Mouse (Mus musculus) ES-E14 (cell line): ENCODE results near the gene Kdm4b. TPM values are rescaled to one million over a fixed set of nuclear protein-coding genes. Genes with fewer than 3 reads are reported as not detected.

ENCODE experiments used
- DNase-seq: peaks from one replicate; pipeline ENCODE4 v3.0.0-alpha.2; 2013; ENCODE audit warnings: low read depth, low spot score
- H3K27ac ChIP-seq: 2 replicates; pipeline ENCODE4 v1.5.1; 2012; ENCODE audit warnings: low read depth, mild to moderate bottlenecking, low read length, moderate library complexity, mixed read lengths; ENCODE audit not compliant: poor library complexity, insufficient read depth, severe bottlenecking
- H3K36me3 ChIP-seq: 2 replicates; pipeline ENCODE4 v1.6.1; 2012; ENCODE audit warnings: mild to moderate bottlenecking, low read length, moderate library complexity, mixed read lengths; ENCODE audit not compliant: control insufficient read depth, poor library complexity, insufficient read depth, severe bottlenecking
- H3K4me1 ChIP-seq, 2 experiments: fragments of 150-350 bp in 1 of 2; sonication (generic) in 1 of 2; 2 replicates each; pipeline ENCODE4 v1.6.1; 2012; ENCODE audit warnings: low read length in 2 of 2, mild to moderate bottlenecking in 1 of 2, mixed read lengths in 1 of 2; ENCODE audit not compliant: control insufficient read depth in 2 of 2, insufficient read depth in 2 of 2, poor library complexity in 1 of 2
- H3K4me3 ChIP-seq, 2 experiments: fragments of 150-350 bp in 1 of 2; sonication (generic) in 1 of 2; 2 replicates each; pipeline ENCODE4 v1.5.1; 2012; ENCODE audit warnings: low read length in 2 of 2, low read depth in 1 of 2, mild to moderate bottlenecking in 1 of 2, mixed read lengths in 1 of 2; ENCODE audit not compliant: insufficient read depth in 1 of 2, poor library complexity in 1 of 2, severe bottlenecking in 1 of 2
- H3K9ac ChIP-seq: 2 replicates; pipeline ENCODE4 v1.6.1; 2012; ENCODE audit warnings: low read depth, mild to moderate bottlenecking, low read length, mixed read lengths; ENCODE audit not compliant: poor library complexity, insufficient read depth, severe bottlenecking
- H3K9me3 ChIP-seq: fragments of 150-350 bp; sonication (generic); 2 replicates; pipeline ENCODE4 v1.6.1; 2012; ENCODE audit warnings: low read depth, mild to moderate bottlenecking, low read length; ENCODE audit not compliant: control insufficient read depth, insufficient read depth
- CHD2 ChIP-seq: IDR thresholded peaks from 2 replicates; pipeline ENCODE4 v1.6.1; 2014; ENCODE audit warnings: mild to moderate bottlenecking, low read depth, low read length, inconsistent platforms
- HCFC1 ChIP-seq: IDR thresholded peaks from 2 replicates; pipeline ENCODE4 v1.6.1; 2012; ENCODE audit warnings: low read length, inconsistent platforms, borderline replicate concordance; ENCODE audit not compliant: insufficient read depth
- MAFK ChIP-seq: IDR thresholded peaks from 2 replicates; pipeline ENCODE4 v1.6.1; 2014; ENCODE audit warnings: mild to moderate bottlenecking, low read depth, low read length, inconsistent platforms; ENCODE audit not compliant: insufficient read depth
- ZC3H11A ChIP-seq: IDR thresholded peaks from 2 replicates; pipeline ENCODE4 v1.6.1; 2012; ENCODE audit warnings: low read depth, mild to moderate bottlenecking, inconsistent platforms, low read length, borderline replicate concordance
- ZNF384 ChIP-seq: IDR thresholded peaks from 2 replicates; pipeline ENCODE4 v1.6.1; 2012; ENCODE audit warnings: low read depth, low read length, inconsistent platforms
- in situ Hi-C, 2 experiments: fragments of 600-800 bp; cut with MboI; formaldehyde crosslinking; loops; one replicate each; pipeline ENCODE4 v1.15.1; 2025; ENCODE audit warnings: low sequenced_read_pairs in 2 of 2, inconsistent platforms in 1 of 2; ENCODE audit not compliant: unreplicated experiment in 2 of 2
- total RNA-seq: library from RNA; depleted of rRNA; stranded (reverse); fragments of 300-350 nt; gene quantifications from 2 replicates; pipeline ENCODE4 v1.2.3, GENCODE M21; 2012

Gene Kdm4b
- total RNA-seq, 1 experiment, result 21.1 TPM

DNA sequence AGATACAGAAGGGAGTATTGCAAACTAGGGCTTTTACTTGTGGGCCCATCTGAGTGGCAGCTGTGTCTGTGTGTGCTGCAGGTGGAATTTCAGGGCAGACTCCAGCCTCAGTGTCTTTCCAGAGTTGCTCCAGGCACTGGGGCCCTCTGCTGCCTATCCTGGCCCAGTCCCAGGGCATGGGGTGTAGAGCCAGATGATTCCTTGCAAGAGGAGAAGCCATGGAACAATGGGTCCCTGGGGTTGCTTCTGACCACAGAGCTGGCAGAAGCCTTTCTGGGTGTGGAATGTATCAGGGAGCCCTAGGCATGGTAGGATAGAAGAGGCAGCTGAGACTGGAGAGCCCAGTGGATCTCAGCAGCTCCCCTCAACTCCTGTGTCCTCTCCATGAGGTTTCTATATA lies 5.4 kb downstream of the Kdm4b start:
- H3K27ac ChIP-seq, result no peak overlapping the region
- peaks cover 1 to 8% of the 10 kb centered on the region in 2 experiments; a peak in 2 of 4 replicates for H3K4me1 ChIP-seq
- H3K4me3 ChIP-seq, result no peak overlapping the region
- DNase-seq, result no peak
- no peaks in the 10 kb centered on the region for H3K36me3 ChIP-seq
- H3K9ac ChIP-seq, result no peak overlapping the region
- in situ Hi-C loops, result no loop called here
- TF ChIP-seq ZC3H11A (no peak), MAFK (no peak), ZNF384 (no peak), CHD2 (no peak)
- H3K9me3 ChIP-seq, result no peaks in the 10 kb centered on the region

DNA sequence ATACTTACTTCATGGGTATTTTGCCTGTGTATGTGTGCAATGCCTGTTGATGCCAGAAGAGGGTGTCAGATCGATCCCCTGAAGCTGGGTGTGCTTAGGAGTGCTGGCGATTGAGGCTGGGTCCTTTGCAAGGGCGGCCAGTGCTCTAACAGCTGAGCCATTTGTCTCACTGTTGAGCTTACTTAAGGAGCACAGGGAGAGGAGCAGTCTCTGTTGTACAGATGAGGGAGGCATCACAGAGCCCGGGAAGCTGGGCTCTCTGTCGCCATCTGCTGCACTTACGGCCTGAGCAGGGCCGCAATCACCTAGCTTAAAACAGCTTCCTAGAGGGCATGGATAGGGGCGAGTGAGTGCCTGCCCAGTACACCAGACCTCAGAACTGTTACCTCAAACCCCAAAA lies 7.1 kb downstream of the Kdm4b start:
- in situ Hi-C loops, result no loop called here
- Histone ChIP-seq H3K9ac (no peak overlapping the region), H3K9me3 (no peaks in the 10 kb centered on the region), H3K36me3 (no peaks in the 10 kb centered on the region), H3K4me1 (peaks cover 0 to 4% of the 10 kb centered on the region in 2 experiments; a peak in 1 of 4 replicates), H3K27ac (no peak overlapping the region), H3K4me3 (no peak overlapping the region)
- TF ChIP-seq CHD2 (no peak), HCFC1 (no peak), ZNF384 (no peak), ZC3H11A (no peak), MAFK (no peak)
- DNase-seq, result no peak

DNA sequence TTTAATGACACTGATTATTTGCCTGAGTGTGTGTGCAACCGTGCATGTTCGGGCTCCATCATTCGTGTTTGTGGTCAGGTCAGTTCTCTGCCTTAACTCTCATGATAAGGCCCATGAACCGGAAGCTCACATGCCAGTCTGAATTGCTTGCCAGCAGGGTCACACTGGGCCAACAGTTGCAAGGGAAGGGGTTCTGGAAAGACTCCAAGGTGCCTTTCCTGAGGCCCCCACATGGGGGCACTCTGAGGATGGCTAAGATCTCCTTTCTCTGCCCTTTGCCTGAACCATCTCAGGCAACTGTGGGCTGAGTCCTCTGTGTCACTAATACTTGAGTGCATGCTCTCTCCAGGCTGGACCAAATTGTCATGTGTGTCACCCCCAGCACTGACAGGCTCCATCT lies 11.3 kb downstream of the Kdm4b start:
- no peaks in the 10 kb centered on the region for H3K36me3 ChIP-seq
- TF ChIP-seq HCFC1 (no peak), MAFK (no peak), ZNF384 (no peak), ZC3H11A (no peak), CHD2 (no peak)
- no peak overlapping the region for H3K27ac ChIP-seq
- H3K9ac ChIP-seq, result no peak overlapping the region
- no peak for DNase-seq
- no peaks in the 10 kb centered on the region for H3K4me1 ChIP-seq
- no peak overlapping the region for H3K4me3 ChIP-seq
- in situ Hi-C loops, result no loop called here
- H3K9me3 ChIP-seq, result no peaks in the 10 kb centered on the region

DNA sequence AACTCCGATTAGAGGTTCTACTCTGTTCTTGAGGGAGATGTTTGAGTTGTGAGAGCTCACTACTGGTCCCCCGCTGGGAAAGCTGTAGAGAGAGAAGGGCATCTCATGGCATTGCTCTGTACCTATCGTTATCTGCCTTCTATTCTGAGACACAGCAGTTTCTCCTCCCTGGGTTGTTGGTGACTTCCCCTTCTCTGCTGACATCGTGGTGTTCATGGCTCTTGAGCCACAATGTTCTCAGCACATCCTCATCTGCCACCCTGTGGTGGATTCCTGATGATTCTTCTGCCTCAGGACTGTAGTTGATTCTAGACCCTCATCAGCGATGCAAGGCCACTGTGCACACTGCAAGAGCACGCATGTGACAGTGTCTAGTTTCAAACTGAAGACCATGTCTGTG lies 11.9 kb downstream of the Kdm4b start:
- no peaks in the 10 kb centered on the region for H3K4me1 ChIP-seq
- H3K36me3 ChIP-seq, result no peaks in the 10 kb centered on the region
- in situ Hi-C loops, result no loop called here
- no peak overlapping the region for H3K4me3 ChIP-seq
- no peak overlapping the region for H3K9ac ChIP-seq
- no peak for DNase-seq
- no peak overlapping the region for H3K27ac ChIP-seq
- no peaks in the 10 kb centered on the region for H3K9me3 ChIP-seq
- TF ChIP-seq HCFC1 (no peak), CHD2 (no peak), ZC3H11A (no peak)

DNA sequence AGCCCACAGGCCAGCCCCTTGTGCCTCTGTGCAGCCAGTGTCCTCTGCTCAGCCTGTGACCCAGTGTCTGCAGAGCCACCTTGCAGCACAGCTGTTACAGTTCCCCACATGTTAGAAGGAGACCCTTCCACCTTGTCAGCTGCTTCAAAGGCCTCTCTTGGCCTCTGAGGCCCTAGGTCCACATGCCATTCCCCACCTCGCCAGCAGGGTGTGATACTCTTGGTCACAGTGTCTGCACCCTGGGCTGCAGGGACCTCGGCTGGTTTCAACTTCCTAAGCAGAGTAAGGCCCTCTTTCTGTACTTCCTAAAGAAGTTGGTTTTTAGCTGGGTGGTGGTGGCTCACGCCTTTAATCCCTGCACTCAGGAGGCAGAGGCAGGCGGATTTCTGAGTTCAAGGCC lies 13.0 kb downstream of the Kdm4b start:
- TF ChIP-seq ZNF384 (no peak), HCFC1 (no peak), CHD2 (no peak), ZC3H11A (no peak), MAFK (no peak)
- in situ Hi-C loops, result no loop called here
- no peak overlapping the region for H3K9ac ChIP-seq
- H3K27ac ChIP-seq, result no peak overlapping the region
- no peaks in the 10 kb centered on the region for H3K9me3 ChIP-seq
- H3K36me3 ChIP-seq, result no peaks in the 10 kb centered on the region
- H3K4me1 ChIP-seq, result no peaks in the 10 kb centered on the region
- H3K4me3 ChIP-seq, result no peak overlapping the region
- DNase-seq, result no peak
